Mouse (Mus musculus) spleen, adult 18-20 months (tissue): ENCODE data around the gene Kbtbd4.
"Not testable (repeated sequence)": the region's sequence is repeated elsewhere in the genome, so short reads cannot be mapped to it uniquely, and the experiment has no call there.

Experiments
- DNase-seq, 2 experiments: peaks; one replicate each; pipeline ENCODE4 v3.0.0; 2022; ENCODE audit warnings: mixed read lengths in 2 of 2

Gene Kbtbd4

DNA sequence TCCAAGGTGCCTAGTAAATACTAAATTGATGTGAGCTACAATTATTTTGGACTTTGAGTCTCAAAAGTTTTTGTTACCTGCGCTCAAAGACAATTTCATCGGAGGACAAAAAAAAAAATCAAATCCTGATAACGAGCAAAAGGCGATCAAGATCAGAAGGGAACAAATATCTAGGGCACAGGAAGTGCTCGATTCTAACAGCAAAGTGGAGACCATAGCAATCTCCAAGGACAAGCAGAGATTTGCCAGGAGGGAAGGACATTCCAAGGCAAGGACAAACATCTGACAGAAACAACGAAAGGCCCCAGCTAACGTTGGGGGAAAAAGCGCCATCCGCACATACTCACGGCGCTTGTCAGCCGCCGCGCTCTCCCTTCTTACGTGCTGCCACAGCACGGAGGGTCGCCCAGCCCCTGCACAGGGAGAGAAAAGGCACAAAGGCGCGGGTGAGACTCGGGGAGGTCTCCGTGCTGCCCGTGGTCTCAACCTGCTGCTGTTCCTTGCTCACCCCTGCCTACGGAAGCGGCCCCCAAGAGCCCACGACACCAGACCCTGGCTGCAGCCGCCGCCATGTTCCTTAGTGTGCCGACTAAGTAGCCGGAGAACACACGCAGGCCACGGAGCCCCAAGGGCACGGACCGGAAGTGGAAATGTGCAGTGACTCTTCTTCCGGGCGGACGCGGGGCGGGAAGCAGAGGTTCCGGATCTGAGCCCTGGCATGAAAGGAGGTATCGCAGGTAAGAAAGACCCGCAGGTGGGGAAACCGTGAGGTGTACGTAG, at the start of gene Kbtbd4, which contains the start of gene Ndufs3:
Gene Kbtbd4 (plus strand): TSS at position 665 of the 780 bp plus-strand sequence.
Gene Ndufs3 (minus strand): TSS at position 752 of the 780 bp plus-strand sequence.
- DNase-seq, result peak; percentile 74 to 86

DNA sequence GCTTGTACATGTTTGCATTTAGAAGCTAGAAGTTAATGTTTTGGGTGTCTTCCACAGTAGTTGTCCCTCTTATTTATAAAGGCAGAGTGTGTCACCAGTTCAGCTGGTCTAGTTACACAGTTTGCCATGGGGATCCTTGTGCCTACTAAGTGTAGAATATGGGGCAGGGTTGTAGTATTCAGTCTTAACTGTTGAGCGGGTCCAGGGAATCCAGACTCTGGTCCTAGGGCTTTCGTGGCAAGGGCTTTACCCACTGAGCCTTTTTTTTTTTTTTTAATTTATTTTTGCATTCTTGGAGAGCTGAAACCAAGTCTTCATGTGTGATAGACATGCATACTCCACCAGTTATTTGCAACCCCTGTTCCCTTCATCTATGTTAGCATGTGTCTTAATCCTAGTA, 43.1 kb upstream of the Kbtbd4 start:
- no peak for DNase-seq

DNA sequence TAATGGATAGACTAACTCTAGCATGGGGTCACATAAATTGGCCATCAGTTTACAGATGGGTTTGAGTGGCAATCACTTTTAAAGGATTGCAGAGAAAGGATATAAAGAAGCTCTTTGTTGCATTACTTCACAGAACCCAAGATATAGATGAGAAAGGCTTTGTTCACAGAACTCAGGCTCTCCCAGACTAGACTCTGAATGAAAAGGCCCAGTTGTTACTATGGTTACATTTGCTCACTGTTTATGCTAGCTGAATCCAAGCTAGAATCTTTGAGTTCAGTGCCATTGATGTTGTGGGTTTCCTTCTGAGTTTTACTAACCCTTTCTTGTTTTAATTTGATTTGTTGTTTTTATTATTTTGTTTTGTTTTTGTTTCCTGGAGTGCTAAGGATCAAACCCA, 40.4 kb upstream of the Kbtbd4 start:
- DNase-seq, result no peak

DNA sequence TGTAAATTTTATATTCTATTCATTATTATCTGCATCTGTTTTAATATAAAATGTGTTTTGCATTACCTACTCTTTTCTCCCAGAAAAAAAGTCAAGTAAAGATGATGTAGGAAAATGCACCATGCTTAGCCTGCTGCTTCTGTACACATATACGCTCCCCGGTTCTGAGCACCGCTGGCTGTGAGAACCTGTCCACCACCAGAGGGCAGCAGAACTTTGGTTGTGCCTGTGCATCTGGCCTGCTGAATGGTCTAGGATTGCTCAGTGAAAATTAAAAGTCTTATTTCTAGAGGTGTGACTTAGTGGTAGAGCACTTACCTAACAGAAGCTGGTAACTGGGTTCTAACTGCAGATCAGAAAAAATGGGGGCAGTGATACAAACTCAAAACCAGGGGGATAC, 38.0 kb upstream of the Kbtbd4 start:
- peak; percentile 45 to 78 for DNase-seq

DNA sequence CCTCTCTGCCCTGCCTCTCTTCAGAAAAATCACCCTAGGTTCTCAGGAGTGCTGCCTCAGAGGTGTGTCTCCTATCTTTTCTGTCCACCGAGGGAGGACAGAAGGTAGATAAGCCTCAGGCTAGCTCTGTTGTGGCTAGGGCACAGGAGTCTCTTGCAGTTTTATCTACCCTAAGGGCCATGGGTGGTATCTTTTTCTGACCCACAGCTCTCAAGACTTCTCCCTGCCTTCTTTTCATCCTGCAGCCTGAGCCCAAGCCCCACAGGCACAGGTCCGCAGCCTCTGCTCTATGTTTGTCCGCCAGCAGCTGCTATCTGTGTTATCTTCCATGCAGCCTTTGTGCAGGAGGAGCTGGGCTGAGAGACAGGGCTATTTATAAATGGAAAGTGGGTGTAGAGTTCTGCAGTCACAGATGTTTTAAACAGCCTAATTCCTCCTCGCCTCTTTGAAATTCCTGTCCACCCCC, 34.4 kb upstream of the Kbtbd4 start:
- no peak for DNase-seq

DNA sequence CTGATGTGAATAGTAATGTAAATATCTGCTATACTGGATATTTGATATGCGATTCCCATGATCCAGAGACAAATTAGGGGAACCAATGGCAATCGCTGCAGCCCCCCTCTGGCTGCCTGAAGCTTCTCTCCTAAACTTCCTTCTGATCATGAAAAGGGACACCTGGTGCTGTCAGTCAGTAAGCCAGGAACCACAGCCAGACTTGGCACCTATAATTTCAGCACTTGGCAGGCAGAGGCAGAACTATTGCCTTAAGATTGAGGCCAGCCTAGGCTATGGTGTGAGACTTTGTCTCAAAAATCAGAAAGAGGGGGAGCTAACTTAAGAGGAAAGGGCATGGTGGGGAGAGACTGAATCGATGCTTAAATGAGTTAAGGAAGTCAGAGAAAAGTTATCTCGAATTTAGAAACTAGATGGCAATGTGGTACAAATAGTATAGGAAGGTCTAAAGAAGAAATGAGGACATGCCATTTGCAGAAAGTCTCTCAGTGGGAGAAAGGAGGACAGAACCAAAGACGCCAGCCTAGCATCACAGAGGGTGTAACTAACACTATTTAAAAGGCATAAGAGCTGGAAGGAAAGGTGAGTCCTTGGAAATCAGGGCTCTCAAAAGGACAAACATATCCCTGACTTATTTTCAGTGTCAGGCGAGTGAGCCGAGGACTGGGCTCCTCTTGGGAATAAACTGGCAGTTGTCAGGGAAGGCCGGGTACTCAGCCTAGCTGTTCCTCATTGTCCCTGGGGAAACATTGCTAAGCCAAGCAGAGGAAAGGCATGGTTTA, 33.2 kb upstream of the Kbtbd4 start:
- no peak for DNase-seq

DNA sequence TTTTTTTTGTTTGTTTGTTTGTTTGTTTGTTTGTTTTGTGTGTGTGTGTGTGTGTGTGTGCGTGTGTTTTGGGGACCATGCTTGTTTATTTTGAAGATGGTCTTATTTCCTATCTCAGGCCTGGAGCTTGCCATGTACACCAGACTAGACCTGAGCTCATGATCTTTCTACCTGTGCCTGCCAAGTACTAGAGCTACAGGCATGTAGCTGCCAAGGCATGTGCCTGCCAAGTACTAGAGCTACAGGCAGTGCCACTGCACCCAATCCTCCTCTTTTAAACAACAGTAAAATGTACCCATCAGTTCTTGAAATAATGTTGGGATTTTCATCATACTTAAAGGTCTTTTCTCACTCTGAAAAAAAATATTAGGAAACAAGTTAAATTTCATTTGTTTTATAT, 30.5 kb upstream of the Kbtbd4 start:
- DNase-seq, result no peak

DNA sequence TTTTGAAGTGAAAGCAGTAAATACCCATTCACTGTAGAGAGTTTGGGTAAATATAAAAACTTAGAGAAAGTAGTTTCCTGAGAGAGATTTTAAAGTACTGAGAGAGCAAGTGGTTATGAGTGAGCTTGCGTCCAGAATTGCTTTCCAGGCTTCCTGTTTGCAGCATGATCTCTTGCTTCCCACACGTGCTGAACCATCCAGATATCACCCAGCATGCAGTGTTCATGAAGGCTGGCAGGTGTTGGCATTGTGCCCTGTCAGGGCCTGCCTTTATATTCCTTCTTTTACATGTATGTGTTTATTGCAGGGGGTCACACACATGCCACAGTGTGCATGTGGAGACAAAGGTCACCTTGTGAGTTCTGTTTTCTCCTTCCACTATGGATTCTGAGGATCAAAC, 29.3 kb upstream of the Kbtbd4 start:
- no peak for DNase-seq

DNA sequence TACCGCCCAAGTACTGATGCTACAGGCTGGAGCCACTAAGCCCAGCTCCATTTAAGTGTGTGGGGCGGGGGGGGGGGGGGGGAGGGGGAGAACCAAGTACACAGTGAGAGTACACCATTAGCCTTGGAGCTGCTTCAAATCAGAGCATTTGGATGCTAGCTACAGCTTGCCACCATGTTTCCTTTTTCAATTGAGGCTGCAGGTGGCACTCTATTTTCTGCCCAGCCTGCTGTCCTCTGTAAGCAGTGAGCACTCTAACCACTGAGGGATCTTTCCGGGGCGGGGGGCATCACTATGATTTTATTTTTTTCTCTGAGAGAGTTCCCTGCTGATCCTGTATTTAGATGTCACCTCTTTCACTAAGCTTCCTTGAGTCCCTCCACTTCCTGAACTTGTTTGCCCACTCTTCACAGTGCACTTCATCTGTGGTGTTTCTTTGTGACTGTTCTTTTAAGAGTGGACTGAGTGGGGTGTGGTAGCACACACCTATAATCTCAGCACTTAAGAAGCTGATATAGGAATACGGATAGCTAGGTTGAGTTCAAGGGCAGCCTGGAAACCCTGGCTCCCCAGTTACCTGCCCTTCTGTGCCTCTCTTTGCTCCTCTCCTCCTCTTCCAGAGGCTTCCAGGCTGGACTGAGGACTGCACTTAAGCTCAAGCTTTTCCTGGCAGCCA, 26.8 kb upstream of the Kbtbd4 start:
- no peak for DNase-seq

DNA sequence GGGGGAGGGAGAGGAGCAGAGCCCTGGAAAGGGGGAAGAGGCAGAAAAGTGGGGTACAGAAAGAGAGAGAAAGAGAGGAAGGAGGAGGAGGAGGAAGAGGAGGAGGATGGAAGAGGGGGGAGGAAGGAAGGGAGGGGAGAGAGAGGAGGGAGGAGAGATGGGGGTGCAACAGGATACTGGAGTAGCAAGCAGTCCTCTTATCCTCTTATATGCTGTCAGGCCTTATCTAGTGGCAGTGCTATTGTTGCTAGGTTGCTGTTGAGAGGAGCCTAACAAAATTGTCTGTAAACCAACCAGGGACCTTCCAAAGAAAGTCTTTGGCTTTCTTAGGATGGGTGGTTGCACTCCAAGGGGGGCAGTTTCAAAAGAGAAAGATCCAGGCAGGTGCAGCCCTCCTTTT, 25.1 kb upstream of the Kbtbd4 start:
- no peak for DNase-seq

DNA sequence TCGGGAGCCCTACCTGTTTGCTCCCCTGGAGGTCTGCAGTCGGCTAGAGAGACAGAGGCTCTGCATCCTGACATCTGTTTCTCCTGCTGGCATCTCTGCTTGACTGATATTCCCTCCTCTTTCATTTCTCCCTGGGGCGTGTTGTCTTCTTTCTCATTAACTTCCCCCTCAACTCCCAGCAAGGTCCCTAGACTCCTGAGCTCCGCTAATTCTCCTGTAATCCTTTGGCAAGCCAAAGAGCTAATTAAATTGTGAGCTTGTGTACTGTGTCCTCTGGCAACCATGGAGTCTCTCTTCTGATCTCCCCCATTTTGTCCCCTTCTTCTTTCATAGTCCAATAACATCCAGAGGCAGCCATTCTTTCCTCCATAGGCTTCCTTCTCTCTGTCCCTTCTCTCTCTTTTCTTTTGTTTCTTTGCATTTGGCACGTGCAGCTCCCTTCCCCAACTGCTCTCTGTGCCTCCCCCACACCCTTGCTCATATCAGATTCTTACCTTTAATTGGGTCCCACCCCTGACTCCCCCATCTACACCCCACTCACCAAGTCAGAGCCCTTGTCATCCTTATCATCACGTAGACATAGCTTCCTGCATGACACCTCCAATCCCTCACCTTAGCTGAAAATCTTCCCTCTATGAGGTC, 24.3 kb upstream of the Kbtbd4 start:
- no peak for DNase-seq

DNA sequence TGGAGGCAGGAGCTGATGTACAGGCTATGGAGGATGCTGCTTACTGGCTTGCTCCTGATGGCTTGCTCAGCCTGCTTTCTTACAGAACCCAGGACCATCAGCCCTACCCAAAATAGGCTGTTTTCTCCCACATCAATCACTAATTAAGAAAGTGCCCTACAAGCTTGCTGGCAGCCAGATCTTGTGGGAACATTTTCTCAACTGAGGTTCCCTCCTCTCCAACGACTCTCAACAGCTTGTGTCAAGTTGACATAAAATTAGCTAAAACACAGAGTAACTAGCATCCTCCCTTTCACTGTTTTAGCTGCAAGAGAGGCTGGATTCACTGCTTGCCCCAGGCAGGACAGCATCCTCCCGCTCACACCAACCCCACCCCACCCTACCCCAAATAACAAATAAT, 22.7 kb upstream of the Kbtbd4 start:
- no peak for DNase-seq

DNA sequence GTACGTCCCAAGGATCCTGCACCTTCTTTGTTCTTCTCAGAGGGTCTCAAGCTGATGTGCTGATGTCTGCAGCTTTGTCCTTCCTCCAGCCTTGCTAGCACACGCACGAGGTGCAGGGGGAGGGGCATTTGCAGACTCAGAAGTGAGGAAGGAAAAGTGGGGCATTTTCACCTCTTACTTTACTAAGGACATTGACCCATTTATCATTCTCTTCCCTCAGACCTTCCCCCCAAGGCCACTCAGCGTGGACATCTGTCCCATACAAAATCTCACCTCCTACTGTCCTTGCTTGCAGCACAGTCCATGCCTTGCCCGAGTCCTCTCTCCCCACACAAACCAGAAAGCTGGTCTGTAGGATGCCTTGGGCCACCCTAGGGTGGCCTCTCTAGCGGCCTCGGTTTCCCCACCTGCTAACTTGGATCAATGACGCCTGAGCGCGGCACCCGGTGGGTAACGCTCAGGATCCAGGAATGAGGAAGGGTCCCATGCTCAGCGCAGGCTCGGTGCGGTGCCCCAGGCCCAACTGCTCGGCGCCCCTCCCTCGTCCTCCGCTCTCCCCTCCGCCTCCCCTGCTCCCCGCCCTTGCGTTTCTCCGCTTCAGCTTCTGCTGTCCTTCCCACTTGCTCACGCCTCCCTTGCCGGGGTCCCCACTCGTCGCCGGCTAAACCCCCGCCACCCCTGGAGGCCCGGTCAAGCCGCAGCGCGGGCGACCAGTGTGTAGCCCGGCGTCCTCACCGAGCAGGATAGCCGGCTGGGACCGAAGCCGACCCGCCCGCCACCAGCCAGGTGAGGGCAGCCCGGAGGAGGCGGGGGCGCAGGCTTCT, 19.1 kb upstream of the Kbtbd4 start, which contains the start of gene C1qtnf4:
Gene C1qtnf4 (plus strand): TSS at position 643 of the 824 bp plus-strand sequence.
- DNase-seq, result no peak

DNA sequence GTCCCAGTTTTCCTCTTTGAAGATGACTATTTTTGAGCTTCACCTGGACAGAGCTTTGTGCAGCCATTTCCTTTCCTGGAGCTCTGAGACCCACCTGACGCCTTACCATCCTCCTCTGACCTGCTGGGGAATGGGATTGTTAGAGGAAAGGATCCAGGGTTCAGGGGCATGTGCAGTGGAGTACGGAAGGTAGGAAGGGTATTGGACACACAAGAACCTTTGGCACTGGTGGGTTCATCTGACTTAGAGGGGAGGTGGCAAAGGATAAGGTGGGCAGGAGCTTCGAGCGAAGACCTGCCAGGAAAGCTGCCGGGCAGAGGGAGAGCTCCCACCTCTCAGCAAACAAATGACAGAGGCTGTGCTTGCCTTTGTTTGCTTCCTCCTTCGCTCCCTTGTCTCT, 18.1 kb upstream of the Kbtbd4 start:
- no peak for DNase-seq

DNA sequence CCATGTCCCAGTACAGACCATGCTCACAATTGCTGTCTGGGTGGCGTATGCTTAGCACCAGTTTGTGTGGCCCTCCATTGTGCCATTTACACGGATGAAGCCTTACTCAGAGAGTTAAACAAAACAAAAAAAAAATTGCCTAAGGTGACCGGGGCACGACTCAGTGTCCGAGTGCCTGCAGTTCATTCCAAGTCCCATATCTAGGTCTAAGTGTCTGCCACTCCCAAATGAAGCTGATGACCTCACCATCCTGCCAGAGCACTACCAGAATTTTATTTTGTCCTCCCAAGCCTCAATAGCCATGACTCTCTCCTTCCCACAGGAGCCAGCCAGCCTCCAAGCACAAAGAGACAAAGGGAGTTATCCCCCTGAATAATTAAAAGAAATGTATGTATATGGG, 16.9 kb upstream of the Kbtbd4 start:
- no peak for DNase-seq

DNA sequence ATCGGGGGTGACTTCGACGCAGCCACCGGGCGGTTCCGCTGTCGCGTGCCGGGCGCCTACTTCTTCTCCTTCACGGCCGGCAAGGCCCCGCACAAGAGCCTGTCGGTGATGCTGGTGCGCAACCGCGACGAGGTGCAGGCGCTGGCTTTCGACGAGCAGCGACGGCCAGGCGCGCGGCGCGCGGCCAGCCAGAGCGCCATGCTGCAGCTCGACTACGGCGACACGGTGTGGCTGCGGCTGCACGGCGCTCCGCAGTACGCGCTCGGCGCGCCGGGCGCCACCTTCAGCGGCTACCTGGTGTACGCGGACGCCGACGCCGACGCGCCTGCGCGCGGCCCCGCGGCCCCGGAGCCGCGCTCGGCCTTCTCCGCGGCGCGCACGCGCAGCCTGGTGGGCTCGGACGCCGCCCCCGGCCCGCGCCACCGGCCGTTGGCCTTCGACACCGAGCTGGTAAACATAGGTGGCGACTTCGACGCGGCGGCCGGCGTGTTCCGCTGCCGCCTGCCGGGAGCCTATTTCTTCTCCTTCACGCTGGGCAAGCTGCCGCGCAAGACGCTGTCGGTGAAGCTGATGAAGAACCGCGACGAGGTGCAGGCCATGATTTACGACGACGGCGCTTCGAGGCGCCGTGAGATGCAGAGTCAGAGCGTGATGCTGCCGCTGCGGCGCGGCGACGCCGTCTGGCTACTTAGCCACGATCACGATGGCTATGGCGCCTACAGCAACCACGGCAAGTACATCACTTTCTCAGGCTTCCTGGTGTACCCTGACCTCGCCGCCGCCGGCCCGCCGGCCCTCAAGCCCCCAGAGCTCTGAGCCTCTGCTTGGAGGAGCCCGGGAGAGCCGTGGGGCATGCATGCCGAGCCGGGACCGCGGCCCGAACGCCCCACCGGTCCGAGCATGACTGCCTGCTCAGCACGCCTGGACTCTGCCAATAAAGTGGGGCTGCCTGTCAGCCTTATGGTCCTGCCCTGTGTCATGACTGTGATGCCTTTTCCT, 14.7 kb upstream of the Kbtbd4 start:
- peak; percentile 29 to 48 for DNase-seq

DNA sequence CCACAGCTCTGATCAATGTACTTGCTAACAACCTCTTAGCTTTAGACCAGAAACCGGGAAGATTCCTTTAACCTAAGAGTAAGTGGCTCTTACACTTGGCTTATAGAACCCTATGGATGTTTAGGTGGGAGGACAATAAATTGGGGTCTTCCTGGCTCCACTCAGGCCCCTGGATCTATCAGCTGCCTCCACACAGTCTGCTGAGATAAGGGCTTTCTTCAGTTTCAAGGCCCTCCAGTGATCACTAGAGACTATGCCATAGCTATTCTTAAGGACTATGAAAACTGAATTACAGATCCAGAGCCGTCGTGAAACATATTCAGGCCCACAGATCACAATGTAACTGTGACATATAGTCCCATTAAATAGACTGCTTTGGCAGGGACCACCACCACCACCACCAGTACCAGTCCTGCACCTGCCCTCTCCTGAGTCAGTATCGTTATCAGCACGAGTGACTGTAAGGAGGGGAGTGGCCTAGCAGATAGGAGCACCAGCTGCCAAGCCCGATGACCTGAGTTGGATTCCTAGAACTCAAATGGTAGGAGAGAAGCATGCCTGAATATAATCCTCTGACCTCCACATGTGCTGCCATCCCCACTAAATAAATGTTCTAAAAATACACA, 10.8 kb upstream of the Kbtbd4 start:
- no peak for DNase-seq

DNA sequence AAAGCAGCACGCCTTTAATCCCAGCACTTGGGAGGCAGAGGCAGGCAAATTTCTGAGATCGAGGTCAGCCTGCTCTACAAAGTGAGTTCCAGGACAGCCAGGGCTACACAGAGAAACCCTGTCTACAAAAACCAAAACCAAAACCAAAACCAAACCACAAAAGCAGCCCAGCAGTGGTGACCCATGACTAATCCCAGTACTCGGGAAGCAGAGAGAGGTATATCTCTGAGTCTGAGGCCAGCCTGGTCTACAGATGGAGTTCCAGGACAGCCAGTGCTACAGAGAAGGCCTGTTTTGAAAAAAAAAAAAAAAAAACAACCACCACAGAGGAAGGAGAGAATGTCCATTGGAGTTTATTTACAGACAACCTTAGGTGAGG, 10.3 kb upstream of the Kbtbd4 start:
- not testable (repeated sequence) for DNase-seq

DNA sequence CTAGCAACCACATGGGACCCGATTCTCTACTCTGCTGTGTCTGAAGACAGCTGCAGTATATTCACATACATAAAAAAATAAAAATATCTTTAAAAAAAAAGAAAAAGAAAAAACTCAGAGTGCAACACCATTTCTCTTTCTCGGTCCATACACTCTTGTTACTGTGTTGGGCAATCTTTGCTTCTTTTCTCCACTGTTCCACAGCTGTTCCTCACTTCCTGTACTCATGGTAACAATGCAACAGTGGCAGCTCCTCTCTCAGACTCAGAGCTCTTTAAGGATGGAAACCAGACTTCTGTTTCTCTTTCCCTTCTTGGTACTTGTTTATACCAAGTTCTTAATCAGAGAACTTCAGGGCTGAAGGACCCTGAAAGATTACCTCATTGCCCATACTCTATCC, 1.1 kb upstream of the Kbtbd4 start:
- no peak for DNase-seq

DNA sequence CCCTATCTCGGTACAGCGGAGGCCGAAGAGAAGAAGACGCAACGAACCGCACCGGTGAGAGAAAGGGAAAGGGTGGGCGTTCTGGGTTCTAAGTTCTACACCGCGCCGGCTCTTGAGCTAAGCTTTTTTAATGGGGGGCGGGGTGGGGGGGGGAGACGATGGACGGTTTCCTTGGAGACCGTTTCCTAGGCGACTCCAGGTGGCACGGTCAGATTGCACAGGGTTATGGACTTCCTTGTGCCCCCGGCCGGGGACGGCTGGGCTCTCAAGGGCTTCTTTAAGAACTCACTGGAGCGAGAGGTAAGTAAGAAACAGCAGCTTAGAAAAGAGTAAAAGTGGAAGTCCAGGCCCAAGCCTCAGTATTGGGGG, 300 bp downstream of the Kbtbd4 start:
- no peak for DNase-seq
